Mouse (Mus musculus) neural tube, embryonic 11.5 days (tissue): ENCODE measurements around the gene Ddx23. TPM values are rescaled to one million over a fixed set of nuclear protein-coding genes. Genes with fewer than 3 reads are reported as not detected.

ENCODE experiments used
- ATAC-seq: fragments of 200-750 bp; cut with Nextera tagmentation; 2 replicates; pipeline ENCODE4 v1.8.0; 2017; ENCODE audit warnings: moderate number of reproducible peaks, mild to moderate bottlenecking, moderate TSS enrichment, moderate library complexity; ENCODE audit not compliant: insufficient read depth, low FRiP score, low TSS enrichment
- DNase-seq: peaks from one replicate; pipeline ENCODE4 v3.0.0-alpha.2; 2015; ENCODE audit warnings: low spot score
- H3K27ac ChIP-seq: fragments of 300-500 bp; sonication (generic); 2 replicates; pipeline ENCODE4 v1.5.1; 2014; ENCODE audit warnings: low read depth, mild to moderate bottlenecking, low read length
- H3K27me3 ChIP-seq: fragments of 300-500 bp; sonication (generic); 2 replicates; pipeline ENCODE4 v1.6.1; 2014; ENCODE audit warnings: mild to moderate bottlenecking, low read length, mixed read lengths; ENCODE audit not compliant: control insufficient read depth, insufficient read depth
- H3K36me3 ChIP-seq: fragments of 300-500 bp; sonication (generic); 2 replicates; pipeline ENCODE4 v1.6.1; 2014; ENCODE audit warnings: mild to moderate bottlenecking, low read length, moderate library complexity, mixed read lengths; ENCODE audit not compliant: control insufficient read depth, insufficient read depth
- H3K4me1 ChIP-seq: fragments of 300-500 bp; sonication (generic); 2 replicates; pipeline ENCODE4 v1.6.1; 2014; ENCODE audit warnings: low read length, mixed read lengths; ENCODE audit not compliant: control insufficient read depth, insufficient read depth
- H3K4me2 ChIP-seq: fragments of 300-500 bp; sonication (generic); 2 replicates; pipeline ENCODE4 v1.6.1; 2014; ENCODE audit warnings: low read depth, mild to moderate bottlenecking, moderate library complexity
- H3K4me3 ChIP-seq: fragments of 300-500 bp; sonication (generic); 2 replicates; pipeline ENCODE4 v1.5.1; 2014; ENCODE audit warnings: low read depth, low read length
- H3K9ac ChIP-seq: fragments of 300-500 bp; sonication (generic); 2 replicates; pipeline ENCODE4 v1.6.1; 2014; ENCODE audit warnings: mild to moderate bottlenecking, low read length
- H3K9me3 ChIP-seq: fragments of 300-500 bp; sonication (generic); 2 replicates; pipeline ENCODE4 v1.6.1; 2016; ENCODE audit warnings: low read length; ENCODE audit not compliant: control insufficient read depth
- WGBS: fragments of 180-500 bp; shearing (Covaris S2); extraction: QIAGEN DNeasy Blood & Tissue Kit; methylation state at CpG from one replicate; pipeline ENCODE4 v1.1.7; 2014; 5-methylcytosine and 5-hydroxymethylcytosine counted together
- polyA plus RNA-seq: library from polyadenylated mRNA; unstranded; fragments of >200 nt; fragmentation: Nextera tagmentation; extraction: Ambion mirVana; gene quantifications from 2 replicates; pipeline ENCODE4 v1.2.1, GENCODE M21; 2014

The Ddx23 gene
- polyA plus RNA-seq, 1 experiment from 2014 or later = 19.5 TPM

DNA sequence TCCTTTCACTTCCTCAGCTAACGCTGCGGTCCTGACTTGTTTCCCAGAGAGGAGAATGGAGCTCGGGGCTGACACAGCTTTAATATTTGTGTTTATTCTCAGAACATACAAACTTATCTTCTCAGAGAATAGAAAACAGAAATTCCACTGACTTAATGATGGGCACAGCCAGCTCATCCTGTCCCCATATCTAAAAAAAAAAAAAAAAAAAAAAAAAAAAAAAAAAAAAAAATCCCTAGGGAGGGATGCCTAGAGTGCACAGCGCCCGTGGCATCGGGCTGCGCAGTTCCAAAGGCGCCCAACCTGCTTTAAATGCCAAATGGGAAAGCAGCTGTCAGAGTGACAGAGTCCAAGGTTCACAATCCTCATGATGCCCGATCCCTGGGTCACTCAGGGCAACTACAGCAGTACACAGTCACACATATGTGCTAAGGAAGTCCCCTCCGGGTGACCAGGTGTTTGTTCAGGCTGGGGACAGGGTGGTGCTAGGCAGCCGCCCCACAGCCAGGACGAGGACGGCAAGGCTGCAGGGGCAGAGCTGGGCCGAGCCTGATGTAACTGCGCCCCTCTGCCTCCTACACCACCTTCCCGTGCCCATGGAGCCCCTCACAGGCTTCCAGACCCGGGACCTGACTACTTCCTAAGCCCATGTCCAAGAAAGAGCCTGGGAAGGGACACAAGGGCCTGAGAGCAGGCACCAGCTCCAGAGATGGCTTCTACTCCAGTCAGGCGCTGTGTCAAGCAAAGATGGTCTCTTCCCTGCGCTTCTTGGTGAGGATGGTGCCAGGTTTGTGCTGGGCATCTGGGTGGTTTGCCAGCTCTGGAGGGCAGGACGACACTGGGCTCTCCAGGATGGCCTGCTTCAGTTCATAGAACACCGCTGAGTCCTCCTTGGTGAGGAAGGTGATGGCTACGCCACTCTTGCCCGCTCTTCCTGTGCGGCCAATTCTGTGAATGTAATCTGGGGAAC lies 17.4 kb downstream of the Ddx23 start:
- WGBS = 93% methylated on average over 24 of the region's 24 CpGs
- no peak for DNase-seq
- Histone ChIP-seq H3K4me1 (no peaks in the 10 kb centered on the region), H3K27me3 (no peaks in the 10 kb centered on the region), H3K36me3 (peaks cover 45% of the 10 kb centered on the region), H3K9ac (no peak overlapping the region), H3K27ac (no peak overlapping the region), H3K4me3 (no peak overlapping the region), H3K4me2 (no peak overlapping the region), H3K9me3 (no peaks in the 10 kb centered on the region)
- ATAC-seq = no peak

GRCm38 (mm10) chr15:98644406-98644805 lies 18.3 kb downstream of the Ddx23 start:
- no peak overlapping the region for H3K4me3 ChIP-seq
- no peak overlapping the region for H3K4me2 ChIP-seq
- no peaks in the 10 kb centered on the region for H3K9me3 ChIP-seq
- H3K27ac ChIP-seq = no peak overlapping the region
- 88% methylated on average over 12 of the region's 12 CpGs for WGBS
- no peaks in the 10 kb centered on the region for H3K27me3 ChIP-seq
- H3K9ac ChIP-seq = no peak overlapping the region
- no peaks in the 10 kb centered on the region for H3K4me1 ChIP-seq
- ATAC-seq (no peak), DNase-seq (no peak)
- peaks cover 37% of the 10 kb centered on the region for H3K36me3 ChIP-seq

DNA sequence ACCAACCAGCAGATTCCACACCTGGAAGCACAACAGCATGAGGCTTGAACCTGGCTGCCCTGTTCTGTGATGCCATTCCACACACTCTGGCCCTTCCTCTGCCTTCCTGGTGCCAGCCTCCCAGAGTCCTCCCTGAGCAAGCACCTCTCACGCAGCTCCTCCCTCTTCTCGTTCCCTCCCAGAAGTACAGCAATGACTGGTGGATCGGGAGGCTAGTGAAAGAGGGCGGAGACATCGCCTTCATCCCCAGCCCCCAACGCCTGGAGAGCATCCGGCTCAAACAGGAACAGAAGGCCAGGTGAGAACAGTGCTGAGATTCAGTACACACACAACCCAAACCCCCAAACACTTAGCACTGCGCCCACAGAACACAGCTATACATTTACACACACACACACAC lies 22.5 kb downstream of the Ddx23 start:
- WGBS = 20% methylated on average over 8 of the region's 8 CpGs

GRCm38 (mm10) chr15:98637155-98637554 lies 25.5 kb downstream of the Ddx23 start:
- H3K9me3 ChIP-seq = no peaks in the 10 kb centered on the region
- ATAC-seq (no peak), DNase-seq (no peak)
- WGBS = 30% methylated on average over 3 of the region's 3 CpGs
- peak overlapping the region; percentile 2; the same call in 1 of the 2 replicates for H3K4me2 ChIP-seq
- H3K9ac ChIP-seq = no peak overlapping the region
- H3K4me1 ChIP-seq = peaks cover 30% of the 10 kb centered on the region
- H3K27me3 ChIP-seq = peaks cover 23% of the 10 kb centered on the region
- H3K36me3 ChIP-seq = peaks cover 4% of the 10 kb centered on the region; the same call in 1 of the 2 replicates
- H3K4me3 ChIP-seq = no peak overlapping the region
- no peak overlapping the region for H3K27ac ChIP-seq

More for the DNA sequence above, 22.5 kb downstream of the Ddx23 start:
- H3K4me1 ChIP-seq = peaks cover 14% of the 10 kb centered on the region
- no peaks in the 10 kb centered on the region for H3K9me3 ChIP-seq
- ATAC-seq (no peak), DNase-seq (no peak)
- no peak overlapping the region for H3K27ac ChIP-seq
- H3K9ac ChIP-seq = no peak overlapping the region
- H3K4me3 ChIP-seq = no peak overlapping the region
- H3K36me3 ChIP-seq = peaks cover 8% of the 10 kb centered on the region
- H3K4me2 ChIP-seq = no peak overlapping the region
- H3K27me3 ChIP-seq = peaks cover 8% of the 10 kb centered on the region

- Histone ChIP-seq H3K9ac (peak overlapping the region; percentile 94; the same call in 1 of the 2 replicates), H3K36me3 (0 out of 2 replicates have a peak, but pooled peaks cover 4% of the 10 kb centered on the region), H3K9me3 (no peaks in the 10 kb centered on the region), H3K4me2 (peak overlapping the region; percentile 96), H3K4me1 (peaks cover 34% of the 10 kb centered on the region), H3K27me3 (peaks cover 24% of the 10 kb centered on the region), H3K4me3 (peak overlapping the region; percentile 82; the same call in 1 of the 2 replicates), H3K27ac (no peak overlapping the region)
- WGBS = 44% methylated on average over 4 of the region's 5 CpGs
- ATAC-seq (no peak), DNase-seq (no peak)
Observed at GRCm38 (mm10) chr15:98636517-98636916, 26.2 kb downstream of the Ddx23 start.

GRCm38 (mm10) chr15:98635291-98635841 lies 27.3 kb downstream of the Ddx23 start:
- Histone ChIP-seq H3K27me3 (peaks cover 35% of the 10 kb centered on the region), H3K9ac (peak overlapping the region; percentile 94), H3K4me3 (peak overlapping the region; percentile 82), H3K4me1 (peaks cover 35% of the 10 kb centered on the region), H3K4me2 (peak overlapping the region; percentile 96), H3K36me3 (no peaks in the 10 kb centered on the region), H3K9me3 (no peaks in the 10 kb centered on the region), H3K27ac (peak overlapping the region; percentile 91; the same call in 1 of the 2 replicates)
- ATAC-seq (no peak), DNase-seq (peak; percentile 58)
- under 1% methylated on average over 21 of the region's 21 CpGs for WGBS

DNA sequence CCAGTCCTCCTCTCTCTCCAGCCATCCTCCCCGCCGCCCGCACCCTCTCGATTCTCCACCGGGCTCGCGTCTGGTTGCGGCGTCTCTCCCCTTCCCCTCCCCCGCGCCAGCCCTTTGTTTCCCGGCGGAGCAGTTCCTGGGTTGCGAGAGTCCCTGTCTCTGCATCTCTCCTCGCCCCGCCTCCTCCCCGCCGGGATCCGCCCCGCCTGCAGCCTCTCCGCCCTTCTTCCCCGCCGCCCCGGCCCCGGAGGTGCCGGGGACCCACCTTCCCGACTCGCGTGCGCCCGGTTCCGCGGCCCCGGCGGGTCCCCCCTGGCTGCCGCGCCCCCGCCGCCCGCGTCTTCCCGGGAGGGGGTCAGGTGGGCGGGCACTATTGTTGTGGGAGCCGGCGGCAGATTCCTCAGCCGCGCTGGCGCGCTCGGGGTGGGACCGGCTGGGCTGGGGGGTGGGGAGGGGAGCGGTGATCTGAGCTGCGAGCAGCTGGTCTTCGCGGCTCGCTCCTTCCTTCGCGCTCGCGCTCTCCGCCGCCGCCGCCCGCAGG lies 28.1 kb downstream of the Ddx23 start:
- Histone ChIP-seq H3K27ac (peak overlapping the region; percentile 91), H3K27me3 (peaks cover 36% of the 10 kb centered on the region), H3K4me3 (peak overlapping the region; percentile 82), H3K9ac (peak overlapping the region; percentile 94), H3K36me3 (no peaks in the 10 kb centered on the region), H3K4me1 (peaks cover 35% of the 10 kb centered on the region), H3K4me2 (peak overlapping the region; percentile 96), H3K9me3 (no peaks in the 10 kb centered on the region)
- ATAC-seq = peak; percentile 75
- DNase-seq = peak; percentile 91
- under 1% methylated on average over 60 of the region's 65 CpGs for WGBS

- Histone ChIP-seq H3K36me3 (no peaks in the 10 kb centered on the region), H3K27me3 (peaks cover 39% of the 10 kb centered on the region), H3K27ac (peak overlapping the region; percentile 91), H3K4me3 (peak overlapping the region; percentile 82), H3K9me3 (no peaks in the 10 kb centered on the region), H3K4me2 (peak overlapping the region; percentile 96), H3K4me1 (peaks cover 38% of the 10 kb centered on the region), H3K9ac (peak overlapping the region; percentile 94)
- DNase-seq = no peak
- ATAC-seq = 0 out of 2 replicates have a peak, but pooled peaks have one; percentile 8
- 2% methylated on average over 25 of the region's 25 CpGs for WGBS
Observed at GRCm38 (mm10) chr15:98633822-98634470, 28.7 kb downstream of the Ddx23 start.
